Mouse (Mus musculus): ENCODE results near the gene Plin3. TPM values are rescaled to one million over a fixed set of nuclear protein-coding genes. Genes with fewer than 3 reads are reported as not detected.
A peak's percentile ranks its signal among the peaks of the same experiment; 100 is the strongest.
"Not testable (repeated sequence)": the region's sequence is repeated elsewhere in the genome, so short reads cannot be mapped to it uniquely, and the experiment has no call there.

Plin3 gene
- total RNA-seq, 1 experiment = 53.9 TPM

DNA sequence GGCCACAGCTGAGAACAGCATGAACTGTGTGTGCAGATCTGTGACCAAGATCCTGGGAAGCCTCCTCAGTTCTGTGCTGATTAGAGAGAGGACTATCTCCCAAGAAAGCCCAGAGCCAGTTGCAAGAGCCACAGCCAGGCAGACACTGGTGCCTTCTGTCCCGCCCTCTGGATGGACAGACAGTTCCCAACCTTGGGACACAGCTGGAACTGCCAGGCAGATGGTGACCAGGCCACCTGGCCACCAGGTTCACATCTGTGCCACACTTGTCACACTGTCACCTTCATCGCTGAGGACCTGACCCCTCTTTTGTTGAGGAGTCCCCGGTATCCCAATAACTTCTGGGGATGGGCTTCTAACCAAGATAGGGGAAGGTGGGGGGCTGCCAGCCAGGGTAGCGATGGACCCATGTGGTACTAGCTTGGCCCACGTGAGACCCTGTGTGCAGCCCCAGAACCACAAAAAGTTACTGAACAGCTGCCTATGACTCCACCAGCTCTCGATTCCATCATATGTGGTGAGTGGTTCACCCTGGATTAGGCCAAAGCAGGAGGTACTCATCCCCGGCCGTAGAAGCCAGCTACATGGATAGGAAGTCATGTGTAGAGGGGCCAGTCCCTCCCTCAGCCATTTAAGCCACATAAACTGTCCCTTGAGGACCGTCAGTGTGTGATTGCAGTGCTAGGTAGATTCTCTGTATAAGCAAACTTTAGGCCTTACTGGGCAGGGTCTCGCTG lies 33.2 kb downstream of the Plin3 start:
- no peak overlapping the region for H3K27ac ChIP-seq (ENCODE audit: insufficient read depth, low read depth, low read length, poor library complexity, severe bottlenecking)
- in situ Hi-C loops (cut with MboI; ENCODE audit: low sequenced_read_pairs in 2 of 2, unreplicated experiment in 2 of 2) = no loop called here
- H3K9ac ChIP-seq (ENCODE audit: insufficient read depth, low read depth, low read length, poor library complexity, severe bottlenecking) = no peak overlapping the region
- no peak for DNase-seq (ENCODE audit: low read depth, low spot score)
- no peaks in the 10 kb centered on the region for H3K9me3 ChIP-seq (ENCODE audit: control insufficient read depth, insufficient read depth, low read depth, low read length)
- peaks cover 5 to 22% of the 10 kb centered on the region in 2 experiments for H3K4me1 ChIP-seq (ENCODE audit: control insufficient read depth in 2 of 2, insufficient read depth in 2 of 2, low read length in 2 of 2, poor library complexity in 1 of 2)
- H3K36me3 ChIP-seq (ENCODE audit: control insufficient read depth, insufficient read depth, low read length, poor library complexity, severe bottlenecking) = peaks cover 38% of the 10 kb centered on the region
- no peak for TF ChIP-seq ZNF384 (IDR thresholded peaks at IDR 0.05; ENCODE audit: low read depth, low read length)
- no peak for TF ChIP-seq ZC3H11A (IDR thresholded peaks at IDR 0.05; ENCODE audit: borderline replicate concordance, low read depth, low read length)
- no peak for TF ChIP-seq HCFC1 (IDR thresholded peaks at IDR 0.05; ENCODE audit: borderline replicate concordance, insufficient read depth, low read length)
- no peak for TF ChIP-seq MAFK (IDR thresholded peaks at IDR 0.05; ENCODE audit: insufficient read depth, low read depth, low read length)
- TF ChIP-seq CHD2 (IDR thresholded peaks at IDR 0.05; ENCODE audit: low read depth, low read length) = no peak
- H3K4me3 ChIP-seq (ENCODE audit: insufficient read depth in 1 of 2, low read depth in 1 of 2, low read length in 2 of 2, poor library complexity in 1 of 2, severe bottlenecking in 1 of 2) = no peak overlapping the region

DNA sequence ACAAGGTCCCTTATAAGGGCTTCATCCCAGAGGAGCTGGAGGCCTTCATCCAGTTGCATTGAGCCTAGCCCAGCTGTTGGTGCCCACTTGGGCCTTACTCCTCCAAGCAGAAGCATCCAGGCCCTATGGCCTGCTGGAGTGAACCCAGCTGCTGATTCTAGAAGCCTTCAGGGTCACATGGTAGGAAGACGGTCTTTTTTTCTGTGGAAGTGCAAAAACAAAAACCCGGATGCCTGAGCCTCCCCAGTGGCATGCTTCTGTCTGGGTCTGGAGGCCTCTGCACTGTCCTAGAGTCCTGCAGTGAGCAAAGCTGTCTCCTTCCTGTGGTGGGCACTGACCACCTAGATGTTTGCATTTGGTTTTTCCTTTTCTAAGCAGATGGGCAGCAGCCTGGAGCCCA lies 33.9 kb downstream of the Plin3 start:
- H3K9ac ChIP-seq (ENCODE audit: insufficient read depth, low read depth, low read length, poor library complexity, severe bottlenecking); H3K9me3 ChIP-seq (ENCODE audit: control insufficient read depth, insufficient read depth, low read depth, low read length); DNase-seq (ENCODE audit: low read depth, low spot score); H3K27ac ChIP-seq (ENCODE audit: insufficient read depth, low read depth, low read length, poor library complexity, severe bottlenecking); in situ Hi-C loops (cut with MboI; ENCODE audit: low sequenced_read_pairs in 2 of 2, unreplicated experiment in 2 of 2): not testable (repeated sequence)
- H3K36me3 ChIP-seq (ENCODE audit: control insufficient read depth, insufficient read depth, low read length, poor library complexity, severe bottlenecking) = peaks cover 38% of the 10 kb centered on the region
- peaks cover 5 to 22% of the 10 kb centered on the region in 2 experiments for H3K4me1 ChIP-seq (ENCODE audit: control insufficient read depth in 2 of 2, insufficient read depth in 2 of 2, low read length in 2 of 2, poor library complexity in 1 of 2)
- H3K4me3 ChIP-seq (ENCODE audit: insufficient read depth in 1 of 2, low read depth in 1 of 2, low read length in 2 of 2, poor library complexity in 1 of 2, severe bottlenecking in 1 of 2) = peak overlapping the region in 1 of 2 experiments; percentile 31; a peak in 1 of 4 replicates

DNA sequence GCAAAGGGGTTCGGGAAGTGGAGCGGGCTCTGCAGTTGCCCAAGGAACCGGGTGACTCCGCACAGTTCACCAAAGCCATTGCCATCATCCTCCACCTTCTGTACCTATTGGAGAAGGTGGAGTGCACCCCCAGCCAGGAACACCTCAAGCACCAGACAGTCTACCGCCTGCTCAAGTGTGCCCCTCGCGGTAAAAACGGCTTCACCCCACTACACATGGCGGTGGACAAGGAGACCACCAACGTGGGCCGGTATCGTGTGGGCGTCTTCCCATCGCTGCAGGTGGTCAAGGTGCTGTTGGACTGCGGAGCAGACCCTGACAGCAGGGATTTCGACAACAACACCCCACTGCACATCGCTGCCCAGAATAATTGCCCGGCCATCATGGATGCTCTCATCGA lies 34.4 kb downstream of the Plin3 start:
- Histone ChIP-seq H3K36me3 (ENCODE audit: control insufficient read depth, insufficient read depth, low read length, poor library complexity, severe bottlenecking) (peaks cover 38% of the 10 kb centered on the region), H3K4me1 (ENCODE audit: control insufficient read depth in 2 of 2, insufficient read depth in 2 of 2, low read length in 2 of 2, poor library complexity in 1 of 2) (peaks cover 5 to 22% of the 10 kb centered on the region in 2 experiments), H3K4me3 (ENCODE audit: insufficient read depth in 1 of 2, low read depth in 1 of 2, low read length in 2 of 2, poor library complexity in 1 of 2, severe bottlenecking in 1 of 2) (peak overlapping the region in 1 of 2 experiments; percentile 31; a peak in 2 of 4 replicates), H3K9ac (ENCODE audit: insufficient read depth, low read depth, low read length, poor library complexity, severe bottlenecking) (peak overlapping the region; percentile 14; the same call in 1 of the 2 replicates)
- DNase-seq (ENCODE audit: low read depth, low spot score); H3K9me3 ChIP-seq (ENCODE audit: control insufficient read depth, insufficient read depth, low read depth, low read length); H3K27ac ChIP-seq (ENCODE audit: insufficient read depth, low read depth, low read length, poor library complexity, severe bottlenecking); in situ Hi-C loops (cut with MboI; ENCODE audit: low sequenced_read_pairs in 2 of 2, unreplicated experiment in 2 of 2): not testable (repeated sequence)

DNA sequence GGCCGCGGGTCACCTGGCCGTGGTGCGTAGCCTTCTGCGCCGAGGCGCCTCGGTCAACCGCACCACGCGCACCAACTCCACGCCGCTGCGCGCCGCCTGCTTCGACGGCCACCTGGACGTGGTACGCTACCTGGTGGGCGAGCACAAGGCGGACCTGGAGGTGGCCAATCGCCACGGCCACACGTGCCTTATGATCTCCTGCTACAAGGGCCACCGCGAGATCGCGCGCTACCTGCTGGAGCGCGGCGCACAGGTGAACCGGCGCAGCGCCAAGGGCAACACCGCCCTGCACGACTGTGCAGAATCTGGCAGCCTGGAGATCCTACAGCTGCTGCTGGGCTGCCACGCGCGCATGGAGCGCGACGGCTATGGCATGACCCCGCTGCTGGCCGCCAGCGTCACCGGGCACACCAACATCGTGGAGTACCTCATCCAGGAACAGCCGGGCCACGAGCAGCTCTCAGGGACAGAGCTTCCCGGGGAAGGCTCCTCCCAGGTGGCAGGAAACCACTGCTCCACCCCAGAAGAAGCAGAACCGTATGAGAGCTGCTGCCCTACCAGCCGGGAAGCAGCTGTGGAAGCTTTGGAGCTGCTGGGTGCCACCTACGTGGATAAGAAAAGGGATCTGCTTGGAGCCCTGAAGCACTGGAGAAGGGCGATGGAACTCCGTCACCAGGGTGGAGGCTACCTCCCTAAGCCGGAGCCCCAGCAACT lies 35.3 kb downstream of the Plin3 start:
- H3K4me3 ChIP-seq (ENCODE audit: insufficient read depth in 1 of 2, low read depth in 1 of 2, low read length in 2 of 2, poor library complexity in 1 of 2, severe bottlenecking in 1 of 2) = peak overlapping the region; percentile 85 to 92
- no peak for TF ChIP-seq CHD2 (IDR thresholded peaks at IDR 0.05; ENCODE audit: low read depth, low read length)
- peaks cover 5 to 22% of the 10 kb centered on the region in 2 experiments for H3K4me1 ChIP-seq (ENCODE audit: control insufficient read depth in 2 of 2, insufficient read depth in 2 of 2, low read length in 2 of 2, poor library complexity in 1 of 2)
- peaks cover 35% of the 10 kb centered on the region for H3K36me3 ChIP-seq (ENCODE audit: control insufficient read depth, insufficient read depth, low read length, poor library complexity, severe bottlenecking)
- H3K27ac ChIP-seq (ENCODE audit: insufficient read depth, low read depth, low read length, poor library complexity, severe bottlenecking) = no peak overlapping the region
- in situ Hi-C loops (cut with MboI; ENCODE audit: low sequenced_read_pairs in 2 of 2, unreplicated experiment in 2 of 2) = no loop called here
- H3K9ac ChIP-seq (ENCODE audit: insufficient read depth, low read depth, low read length, poor library complexity, severe bottlenecking) = peak overlapping the region; percentile 65
- H3K9me3 ChIP-seq (ENCODE audit: control insufficient read depth, insufficient read depth, low read depth, low read length) = no peaks in the 10 kb centered on the region
- no peak for DNase-seq (ENCODE audit: low read depth, low spot score)

DNA sequence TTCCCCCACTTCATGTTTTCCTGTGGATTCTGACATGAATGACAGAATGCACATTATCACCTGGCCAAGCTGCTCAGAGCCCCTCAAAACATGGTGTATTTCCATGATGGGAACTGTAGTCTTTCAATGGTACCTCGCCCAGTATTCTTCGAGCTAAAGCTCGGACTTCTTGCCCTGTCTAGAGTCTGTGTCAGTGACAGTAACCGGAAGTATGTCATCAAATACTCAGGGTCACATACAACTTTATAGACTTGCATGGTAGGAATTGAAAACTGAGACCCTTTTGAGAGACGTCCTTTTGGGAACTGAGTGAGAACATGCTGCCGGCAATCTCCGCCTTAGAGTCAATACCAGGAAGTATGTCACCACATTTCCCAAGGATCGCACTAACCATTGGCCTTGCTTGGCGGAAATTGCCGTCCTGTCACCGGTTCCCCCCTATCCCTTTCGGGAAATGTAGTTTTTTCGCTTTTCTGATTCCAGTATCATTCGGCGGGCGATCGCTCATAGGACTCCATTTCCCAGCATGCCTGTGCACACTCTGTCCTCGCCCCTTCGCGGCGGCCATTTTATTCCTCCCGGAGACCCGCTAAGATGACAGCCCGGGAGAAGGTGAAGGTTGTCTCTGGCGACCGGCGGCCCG lies 36.3 kb downstream of the Plin3 start, which contains the start of gene Fem1a:
Gene Fem1a, plus strand, starts transcription at position 572 of the 643 bp plus-strand sequence.
- DNase-seq (ENCODE audit: low read depth, low spot score) = peak; percentile 97
- in situ Hi-C loops (cut with MboI; ENCODE audit: low sequenced_read_pairs in 2 of 2, unreplicated experiment in 2 of 2) = no loop called here

More for the DNA sequence above, 36.3 kb downstream of the Plin3 start, which contains the start of gene Fem1a:
- H3K4me3 ChIP-seq (ENCODE audit: insufficient read depth in 1 of 2, low read depth in 1 of 2, low read length in 2 of 2, poor library complexity in 1 of 2, severe bottlenecking in 1 of 2) = peak within 1 kb of the TSS; percentile 87 to 92
- H3K9me3 ChIP-seq (ENCODE audit: control insufficient read depth, insufficient read depth, low read depth, low read length) = no peaks in the 10 kb centered on the region
- H3K4me1 ChIP-seq (ENCODE audit: control insufficient read depth in 2 of 2, insufficient read depth in 2 of 2, low read length in 2 of 2, poor library complexity in 1 of 2) = peaks cover 5 to 22% of the 10 kb centered on the region in 2 experiments
- TF ChIP-seq MAFK (IDR thresholded peaks at IDR 0.05; ENCODE audit: insufficient read depth, low read depth, low read length) (no peak), ZC3H11A (IDR thresholded peaks at IDR 0.05; ENCODE audit: borderline replicate concordance, low read depth, low read length) (no peak), CHD2 (IDR thresholded peaks at IDR 0.05; ENCODE audit: low read depth, low read length) (peak; percentile 27; the same call in 1 of the 2 replicates), HCFC1 (IDR thresholded peaks at IDR 0.05; ENCODE audit: borderline replicate concordance, insufficient read depth, low read length) (peak; percentile 99)
- peaks cover 30% of the 10 kb centered on the region for H3K36me3 ChIP-seq (ENCODE audit: control insufficient read depth, insufficient read depth, low read length, poor library complexity, severe bottlenecking)
- H3K9ac ChIP-seq (ENCODE audit: insufficient read depth, low read depth, low read length, poor library complexity, severe bottlenecking) = peak within 1 kb of the TSS; percentile 88
- peak within 1 kb of the TSS; percentile 93 for H3K27ac ChIP-seq (ENCODE audit: insufficient read depth, low read depth, low read length, poor library complexity, severe bottlenecking)
